Mouse (Mus musculus) liver (tissue): ENCODE data around the gene Mcat.

Experiments used
- DNase-seq: peaks from one replicate; pipeline ENCODE4 v3.0.0-alpha.2; 2020; ENCODE audit warnings: mixed read lengths

Mcat gene

DNA sequence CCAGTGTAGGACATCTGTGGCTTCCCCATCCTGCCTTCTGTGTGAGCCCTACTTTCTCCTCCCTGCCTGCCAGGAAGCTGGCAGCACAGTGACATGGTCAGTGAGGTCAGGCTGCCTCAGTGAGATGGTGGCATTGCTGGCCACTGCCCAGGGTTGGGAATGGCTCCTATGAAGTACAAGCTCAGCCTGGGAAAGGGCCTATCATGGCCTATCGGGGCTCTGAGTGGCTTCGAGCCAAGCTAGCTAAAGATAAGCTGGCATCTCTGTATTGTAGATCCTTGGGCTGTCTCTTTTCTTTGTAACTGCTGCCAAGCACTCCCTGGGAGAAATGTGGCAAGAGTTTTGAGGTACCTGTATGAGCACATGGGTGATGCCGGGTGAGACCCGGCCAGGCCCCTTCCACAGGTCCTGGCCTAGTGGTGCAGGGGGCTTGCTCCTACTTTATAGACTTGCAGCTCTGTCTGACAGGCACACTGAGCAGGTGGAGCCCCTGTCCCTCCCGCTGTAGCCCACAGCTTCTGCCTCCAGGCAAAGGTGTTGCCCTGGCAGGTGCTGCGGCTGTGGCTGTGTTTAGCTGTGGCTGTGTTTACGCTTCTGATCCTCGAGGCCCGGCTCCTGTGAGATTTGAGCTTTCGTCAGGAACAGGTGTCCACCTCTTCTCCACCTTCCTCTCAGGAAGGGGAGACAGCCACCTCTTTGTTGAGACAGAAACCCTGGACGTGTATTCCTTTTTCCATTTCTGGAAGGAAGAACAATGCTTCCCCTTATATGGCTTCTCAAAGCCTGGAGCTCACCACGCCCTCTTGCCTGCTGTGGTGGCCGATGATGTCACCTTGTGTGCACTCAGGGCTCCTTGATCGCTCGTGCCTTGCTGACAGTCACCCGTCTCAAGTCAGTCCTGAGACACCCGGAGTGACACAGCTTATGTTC lies 28.4 kb downstream of the Mcat start:
- DNase-seq: no peak

DNA sequence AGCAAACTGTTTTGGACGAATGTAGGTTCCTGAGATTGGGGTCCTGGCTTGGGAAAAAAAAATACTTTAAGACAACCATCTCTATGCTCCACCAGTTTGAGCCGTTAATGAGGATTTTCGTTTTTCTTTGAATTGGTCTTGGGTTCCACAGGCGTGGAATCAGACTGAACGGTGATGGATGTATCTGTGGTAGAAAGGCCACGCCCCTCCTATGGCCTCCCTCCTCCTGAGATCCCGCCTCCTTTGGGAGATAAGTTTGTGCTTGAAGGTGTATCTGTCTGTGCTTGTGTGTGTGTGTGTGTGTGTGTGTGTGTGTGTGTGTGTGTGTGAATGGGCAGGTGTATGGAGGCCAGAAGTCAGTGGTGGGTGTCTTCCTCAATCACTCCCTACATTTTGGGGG lies 31.0 kb downstream of the Mcat start:
- no peak for DNase-seq

- no peak for DNase-seq
Observed at GRCm38 (mm10) chr15:83531961-83532469, 31.6 kb downstream of the Mcat start.

DNA sequence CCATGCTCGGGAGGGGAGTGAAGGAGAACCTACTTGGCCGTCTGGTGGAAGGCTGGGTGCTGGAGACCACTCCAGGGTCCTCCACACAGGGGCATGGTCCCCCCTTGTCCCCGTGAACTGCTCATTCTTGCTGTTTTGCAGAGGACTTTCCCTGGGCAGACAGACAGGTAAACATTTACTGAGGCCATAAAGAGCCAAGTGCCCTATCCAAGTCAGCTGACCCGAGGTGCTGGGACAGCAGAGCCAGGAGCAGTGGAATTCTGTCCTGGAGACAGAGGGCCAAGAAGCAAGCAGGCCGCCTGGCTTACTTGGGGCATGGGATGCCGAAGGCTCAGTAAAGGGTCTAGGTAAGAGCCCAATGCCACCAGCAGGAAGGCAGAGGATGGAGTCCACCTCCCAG lies 32.9 kb downstream of the Mcat start:
- DNase-seq: no peak

DNA sequence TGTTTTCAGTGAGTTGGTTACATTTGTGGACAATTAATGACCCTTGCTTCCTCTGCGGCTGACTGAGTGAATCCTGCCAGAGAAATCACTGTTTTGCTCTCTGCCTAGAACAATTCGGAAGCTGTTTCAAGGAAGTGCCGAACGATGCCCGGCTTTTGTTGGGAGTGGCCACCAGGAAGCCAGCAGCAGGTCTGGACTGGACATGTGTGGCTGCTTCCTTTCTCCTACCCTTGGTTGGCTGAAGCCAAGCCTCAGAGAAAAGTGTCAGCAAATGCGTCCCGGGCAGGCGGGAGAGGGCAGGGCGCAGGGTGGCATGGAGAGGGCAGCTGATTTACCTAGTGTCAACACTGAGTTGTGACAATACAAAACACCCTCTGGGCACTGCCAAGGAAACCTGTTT lies 33.4 kb downstream of the Mcat start:
- DNase-seq: no peak

DNA sequence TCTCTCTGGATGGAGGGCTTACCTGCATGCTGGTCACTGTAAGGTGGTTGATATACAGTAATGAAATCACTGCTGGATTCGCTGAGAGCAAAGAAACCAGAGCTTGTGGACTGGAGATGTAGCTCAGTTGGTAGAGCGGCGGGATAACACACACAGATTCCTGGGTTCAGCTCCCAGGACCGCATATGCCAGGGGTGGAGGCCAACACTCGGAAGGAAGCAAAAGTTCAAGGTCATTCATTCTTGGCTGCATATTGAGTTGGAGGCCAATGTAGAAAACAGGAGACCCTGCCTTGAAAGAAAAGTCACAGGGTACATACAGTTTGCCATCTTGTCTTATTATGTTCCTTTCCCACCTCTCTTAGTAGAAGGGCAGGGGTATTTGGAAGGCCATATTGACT lies 33.8 kb downstream of the Mcat start:
- DNase-seq: no peak

DNA sequence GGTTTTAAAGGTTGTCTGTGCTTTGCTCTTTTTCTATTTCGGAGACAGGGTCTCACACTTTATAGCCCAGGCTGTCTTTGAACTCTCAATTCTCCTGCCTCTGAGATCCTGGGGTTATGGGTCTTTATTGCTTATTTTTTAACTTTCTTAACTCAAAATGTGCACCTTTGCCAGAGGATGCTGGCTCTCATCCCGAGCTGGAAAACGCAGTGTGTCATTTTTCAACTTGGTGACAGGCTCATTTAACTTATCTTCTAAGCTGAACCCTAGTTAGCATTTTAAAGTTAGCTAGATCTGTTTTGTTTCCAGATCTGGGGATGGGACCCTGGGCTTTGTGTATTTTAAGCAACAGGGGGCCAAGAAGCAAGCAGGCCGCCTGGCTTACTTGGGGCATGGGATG lies 34.7 kb downstream of the Mcat start:
- no peak for DNase-seq

- DNase-seq: no peak
Observed at GRCm38 (mm10) chr15:83527747-83528146, 35.8 kb downstream of the Mcat start.

GRCm38 (mm10) chr15:83527092-83527437 lies 36.5 kb downstream of the Mcat start:
- DNase-seq: no peak

DNA sequence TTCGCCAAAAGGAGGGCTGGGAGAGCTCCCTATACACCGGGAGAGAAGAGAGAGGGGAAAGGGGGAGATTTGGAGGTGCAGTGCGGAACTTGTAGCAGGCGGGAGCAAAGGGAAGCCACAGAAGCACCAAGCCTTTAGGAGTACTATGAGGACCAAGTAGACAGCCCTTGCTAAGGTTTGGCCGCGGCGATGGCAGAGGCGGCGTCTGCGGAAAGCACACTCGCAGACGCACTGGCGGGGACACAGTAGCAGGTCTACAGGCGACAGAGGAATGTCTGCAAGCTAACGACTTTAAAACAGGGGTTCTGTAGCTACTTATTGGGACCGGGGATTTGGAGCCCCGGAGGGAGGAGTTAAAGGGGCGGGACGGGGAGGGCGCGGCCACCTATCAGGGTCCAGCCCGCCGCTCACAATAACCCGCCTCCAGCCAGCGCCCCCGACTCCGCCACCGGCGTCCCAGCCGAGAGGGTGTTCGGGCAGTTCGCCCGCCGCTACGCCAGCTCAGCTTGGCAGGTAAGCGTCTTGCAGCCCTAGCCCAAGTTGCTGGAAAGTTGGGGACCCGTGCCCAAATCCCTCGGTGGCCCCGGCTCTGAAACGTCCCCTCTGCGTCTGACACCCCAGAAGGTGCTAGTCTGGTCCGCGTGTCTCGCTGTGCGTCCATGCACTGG lies 37.0 kb downstream of the Mcat start, which contains the start of gene Bik:
Bik (plus strand) TSS at position 439 of the 668 bp plus-strand sequence.
- peak; percentile 70 for DNase-seq

DNA sequence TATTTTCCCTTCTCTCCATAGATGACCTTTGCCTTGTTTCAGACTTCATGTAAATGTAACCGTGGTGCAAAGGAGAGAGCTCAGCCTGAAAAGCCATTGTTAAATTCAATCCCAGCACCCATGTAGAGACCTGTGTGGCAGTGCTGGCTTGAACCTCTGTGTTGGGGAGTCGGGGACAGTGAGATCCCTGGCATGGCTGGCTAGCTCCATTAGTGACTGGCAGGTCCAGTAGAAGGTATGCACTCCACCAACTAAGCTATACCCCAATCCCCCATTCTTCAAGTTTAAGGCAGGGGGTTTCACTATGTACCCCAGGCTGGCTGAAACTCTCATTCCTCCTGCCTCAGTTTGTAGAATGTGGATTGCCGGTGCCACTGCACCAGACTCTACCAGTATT lies 39.3 kb downstream of the Mcat start:
- no peak for DNase-seq

- no peak for DNase-seq
Observed at GRCm38 (mm10) chr15:83523638-83524332, 39.8 kb downstream of the Mcat start.

GRCm38 (mm10) chr15:83523196-83523595 lies 40.4 kb downstream of the Mcat start:
- no peak for DNase-seq

DNA sequence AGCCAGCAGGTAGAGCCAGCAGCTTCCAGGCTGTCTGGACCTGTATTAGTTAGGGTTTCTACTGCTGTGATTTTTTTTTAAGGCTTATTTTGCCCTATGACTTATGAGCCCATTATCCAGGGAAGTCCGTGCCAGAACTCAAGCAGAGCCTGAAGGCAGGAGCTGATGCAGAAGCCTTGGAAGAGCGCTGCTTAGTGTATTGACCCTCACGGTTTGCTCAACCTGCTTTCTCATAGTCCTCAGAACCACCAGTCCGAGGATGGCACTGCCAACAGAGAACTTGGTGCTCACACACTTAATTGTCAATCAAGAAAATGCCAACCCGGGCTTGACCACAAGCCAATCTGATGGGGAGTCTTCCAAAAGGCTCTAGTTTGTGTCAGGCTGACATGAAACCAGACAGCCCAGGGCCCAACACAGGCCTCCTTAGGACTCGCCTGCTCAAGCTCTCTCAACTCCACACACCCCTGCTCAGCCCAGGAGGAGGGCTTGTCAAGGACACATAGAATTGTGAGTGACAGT lies 42.7 kb downstream of the Mcat start:
- DNase-seq: no peak

- peak; percentile 57 for DNase-seq
Observed at GRCm38 (mm10) chr15:83518215-83519048, 45.2 kb downstream of the Mcat start.

GRCm38 (mm10) chr15:83515018-83515417 lies 48.6 kb downstream of the Mcat start:
- no peak for DNase-seq

- no peak for DNase-seq
Observed at GRCm38 (mm10) chr15:83512489-83513281, 50.9 kb downstream of the Mcat start.

GRCm38 (mm10) chr15:83510805-83511405 lies 52.7 kb downstream of the Mcat start, which contains the start of gene Ttll1:
Ttll1 (minus strand) TSS chr15:83510893.
- DNase-seq: peak; percentile 93

- no peak for DNase-seq
Observed at GRCm38 (mm10) chr15:83509950-83510804, 53.4 kb downstream of the Mcat start.

DNA sequence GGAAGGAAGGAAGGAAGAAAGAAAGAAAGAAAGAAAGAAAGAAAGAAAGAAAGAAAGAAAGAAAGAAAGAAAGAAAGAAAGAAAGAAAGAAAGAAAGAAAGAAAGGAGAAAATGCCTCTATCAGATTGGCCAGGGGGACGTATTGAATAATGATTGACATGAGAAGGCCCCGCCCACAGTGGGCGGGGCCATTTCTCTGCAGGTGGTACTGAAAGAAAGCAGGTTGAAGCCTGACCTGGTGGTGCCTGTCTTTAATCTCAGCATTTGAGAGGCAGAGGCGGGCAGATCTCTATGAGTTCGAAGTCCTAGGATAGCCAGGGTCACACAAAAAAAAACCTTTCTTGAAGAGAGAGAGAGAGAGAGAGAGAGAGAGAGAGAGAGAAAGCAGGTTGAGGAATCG lies 62.1 kb downstream of the Mcat start:
- peak; percentile 51 for DNase-seq
